Mouse (Mus musculus) forebrain, postnatal 0 days (tissue): ENCODE data around the gene Dap. TPM values are rescaled to one million over a fixed set of nuclear protein-coding genes. Genes with fewer than 3 reads are reported as not detected.

Experiments used
- ATAC-seq: fragments of 200-750 bp; cut with Nextera tagmentation; 2 replicates; pipeline ENCODE4 v1.8.0; 2017; ENCODE audit warnings: mild to moderate bottlenecking, moderate library complexity
- DNase-seq: peaks from one replicate; pipeline ENCODE4 v3.0.0-alpha.2; 2015
- H3K27ac ChIP-seq: fragments of 300-500 bp; sonication (generic); 2 replicates; pipeline ENCODE4 v1.5.1; 2014; ENCODE audit warnings: low read depth, mild to moderate bottlenecking, antibody characterized with exemption, low read length, moderate library complexity, mixed read lengths
- H3K27me3 ChIP-seq: fragments of 300-500 bp; sonication (generic); 2 replicates; pipeline ENCODE4 v1.6.1; 2014; ENCODE audit warnings: mild to moderate bottlenecking, low read length, mixed read lengths; ENCODE audit not compliant: insufficient read depth
- H3K36me3 ChIP-seq: fragments of 300-500 bp; sonication (generic); 2 replicates; pipeline ENCODE4 v1.6.1; 2014; ENCODE audit warnings: mild to moderate bottlenecking, moderate library complexity; ENCODE audit not compliant: insufficient read depth
- H3K4me1 ChIP-seq: fragments of 300-500 bp; sonication (generic); 2 replicates; pipeline ENCODE4 v1.6.1; 2014; ENCODE audit warnings: antibody characterized with exemption; ENCODE audit not compliant: insufficient read depth
- H3K4me2 ChIP-seq: fragments of 300-500 bp; sonication (generic); 2 replicates; pipeline ENCODE4 v1.6.1; 2014; ENCODE audit warnings: low read depth, mild to moderate bottlenecking, moderate library complexity
- H3K4me3 ChIP-seq: fragments of 300-500 bp; sonication (generic); 2 replicates; pipeline ENCODE4 v1.5.1; 2014; ENCODE audit warnings: low read depth, low read length, mixed read lengths
- H3K9ac ChIP-seq: fragments of 300-500 bp; sonication (generic); 2 replicates; pipeline ENCODE4 v1.6.1; 2014; ENCODE audit warnings: mild to moderate bottlenecking
- H3K9me3 ChIP-seq: fragments of 300-500 bp; sonication (generic); 2 replicates; pipeline ENCODE4 v1.6.1; 2016; ENCODE audit warnings: low read length
- CTCF ChIP-seq: sonication (generic); IDR thresholded peaks from 2 replicates; pipeline ENCODE4 v1.5.1; 2016; ENCODE audit warnings: antibody characterized with exemption, control low read depth, low read depth
- whole genome bisulfite sequencing: fragments of 180-500 bp; shearing (Covaris S2); extraction: QIAGEN DNeasy Blood & Tissue Kit; methylation state at CpG from one replicate; pipeline ENCODE4 v1.1.7; 2014; 5-methylcytosine and 5-hydroxymethylcytosine counted together
- polyA plus RNA-seq: library from polyadenylated mRNA; unstranded; fragments of >200 nt; fragmentation: Nextera tagmentation; extraction: Ambion mirVana; gene quantifications from 2 replicates; pipeline ENCODE4 v1.2.1, GENCODE M21; 2015
- total RNA-seq: library from RNA; depleted of rRNA; stranded (reverse); fragments of >200 nt; gene quantifications from 2 replicates; pipeline ENCODE4 v1.2.3, GENCODE M21; 2014

Dap gene
- total and polyA plus RNA-seq, 2 experiments from 2014 or later, result 16.1 to 22.6 TPM

GRCm38 (mm10) chr15:31278090-31278489, 54.0 kb downstream of the Dap start:
- no peaks in the 10 kb centered on the region for H3K36me3 ChIP-seq
- H3K4me3 ChIP-seq, result no peak overlapping the region
- H3K27ac ChIP-seq, result no peak overlapping the region
- H3K4me1 ChIP-seq, result no peaks in the 10 kb centered on the region
- ATAC-seq (no peak), DNase-seq (no peak)
- no peaks in the 10 kb centered on the region for H3K27me3 ChIP-seq
- no peak for TF ChIP-seq CTCF
- H3K9ac ChIP-seq, result no peak overlapping the region
- 36% methylated on average over 4 of the region's 4 CpGs for WGBS
- no peak overlapping the region for H3K4me2 ChIP-seq
- no peaks in the 10 kb centered on the region for H3K9me3 ChIP-seq

GRCm38 (mm10) chr15:31279120-31279519, 55.0 kb downstream of the Dap start:
- no peak overlapping the region for H3K4me2 ChIP-seq
- H3K27me3 ChIP-seq, result no peaks in the 10 kb centered on the region
- H3K4me3 ChIP-seq, result no peak overlapping the region
- WGBS, result 88% methylated on average over 2 of the region's 2 CpGs
- H3K36me3 ChIP-seq, result no peaks in the 10 kb centered on the region
- no peak for TF ChIP-seq CTCF
- ATAC-seq (no peak), DNase-seq (no peak)
- no peaks in the 10 kb centered on the region for H3K4me1 ChIP-seq
- H3K9me3 ChIP-seq, result no peaks in the 10 kb centered on the region
- no peak overlapping the region for H3K9ac ChIP-seq
- no peak overlapping the region for H3K27ac ChIP-seq

GRCm38 (mm10) chr15:31279577-31280004, 55.5 kb downstream of the Dap start:
- Histone ChIP-seq H3K9me3 (no peaks in the 10 kb centered on the region), H3K36me3 (no peaks in the 10 kb centered on the region), H3K27me3 (no peaks in the 10 kb centered on the region), H3K4me1 (no peaks in the 10 kb centered on the region), H3K9ac (no peak overlapping the region), H3K4me2 (no peak overlapping the region), H3K4me3 (no peak overlapping the region), H3K27ac (no peak overlapping the region)
- no peak for TF ChIP-seq CTCF
- DNase-seq (no peak), ATAC-seq (no peak)
- 86% methylated on average over 6 of the region's 6 CpGs for WGBS

- 64% methylated on average over 5 of the region's 5 CpGs for WGBS
- Histone ChIP-seq H3K9ac (no peak overlapping the region), H3K4me2 (no peak overlapping the region), H3K36me3 (no peaks in the 10 kb centered on the region), H3K27ac (no peak overlapping the region), H3K27me3 (no peaks in the 10 kb centered on the region), H3K4me1 (no peaks in the 10 kb centered on the region), H3K9me3 (no peaks in the 10 kb centered on the region), H3K4me3 (no peak overlapping the region)
- no peak for TF ChIP-seq CTCF
- DNase-seq (no peak), ATAC-seq (no peak)
These were observed 55.9 kb downstream of the Dap start for GRCm38 (mm10) chr15:31280059-31280458.

- DNase-seq (no peak), ATAC-seq (no peak)
- H3K27me3 ChIP-seq, result no peaks in the 10 kb centered on the region
- H3K27ac ChIP-seq, result no peak overlapping the region
- no peaks in the 10 kb centered on the region for H3K9me3 ChIP-seq
- H3K4me3 ChIP-seq, result no peak overlapping the region
- WGBS, result 70% methylated on average over 2 of the region's 2 CpGs
- no peak overlapping the region for H3K4me2 ChIP-seq
- TF ChIP-seq CTCF, result no peak
- no peaks in the 10 kb centered on the region for H3K36me3 ChIP-seq
- H3K4me1 ChIP-seq, result no peaks in the 10 kb centered on the region
- H3K9ac ChIP-seq, result no peak overlapping the region
These were observed 56.6 kb downstream of the Dap start for GRCm38 (mm10) chr15:31280683-31281082.

- no peaks in the 10 kb centered on the region for H3K9me3 ChIP-seq
- no peaks in the 10 kb centered on the region for H3K27me3 ChIP-seq
- no peak overlapping the region for H3K9ac ChIP-seq
- ATAC-seq (no peak), DNase-seq (no peak)
- TF ChIP-seq CTCF, result no peak
- no peaks in the 10 kb centered on the region for H3K36me3 ChIP-seq
- H3K27ac ChIP-seq, result no peak overlapping the region
- H3K4me2 ChIP-seq, result no peak overlapping the region
- H3K4me3 ChIP-seq, result no peak overlapping the region
- 73% methylated on average over 13 of the region's 13 CpGs for WGBS
- no peaks in the 10 kb centered on the region for H3K4me1 ChIP-seq
These were observed 57.7 kb downstream of the Dap start for GRCm38 (mm10) chr15:31281830-31282229.

- no peaks in the 10 kb centered on the region for H3K9me3 ChIP-seq
- H3K4me2 ChIP-seq, result no peak overlapping the region
- H3K9ac ChIP-seq, result no peak overlapping the region
- WGBS, result 82% methylated on average over 3 of the region's 3 CpGs
- ATAC-seq (no peak), DNase-seq (no peak)
- H3K27ac ChIP-seq, result no peak overlapping the region
- H3K36me3 ChIP-seq, result no peaks in the 10 kb centered on the region
- no peaks in the 10 kb centered on the region for H3K4me1 ChIP-seq
- no peaks in the 10 kb centered on the region for H3K27me3 ChIP-seq
- TF ChIP-seq CTCF, result no peak
- H3K4me3 ChIP-seq, result no peak overlapping the region
These were observed 58.2 kb downstream of the Dap start for GRCm38 (mm10) chr15:31282353-31282752.

GRCm38 (mm10) chr15:31284142-31284541, 60.0 kb downstream of the Dap start:
- 68% methylated on average over 5 of the region's 5 CpGs for WGBS
- DNase-seq, result no peak
- Histone ChIP-seq H3K27me3 (no peaks in the 10 kb centered on the region), H3K4me3 (no peak overlapping the region), H3K4me1 (no peaks in the 10 kb centered on the region), H3K9ac (no peak overlapping the region), H3K36me3 (no peaks in the 10 kb centered on the region), H3K4me2 (no peak overlapping the region), H3K27ac (no peak overlapping the region), H3K9me3 (no peaks in the 10 kb centered on the region)
- no peak for TF ChIP-seq CTCF
- no peak for ATAC-seq
